Mouse (Mus musculus): Measurements from ENCODE around the gene Hcar1.

- TF ChIP-seq CTCF (IDR thresholded peaks at IDR 0.05; ENCODE audit: low read depth), result no peak
- TF ChIP-seq EP300 (IDR thresholded peaks at IDR 0.05; ENCODE audit: low read depth), result no peak
Observed at GRCm38 (mm10) chr5:123869615-123870014, 10.2 kb downstream of the Hcar1 start.

Data from heart, postnatal 0 days (tissue).